Mouse (Mus musculus): ENCODE measurements around the gene Rusc1.

DNA sequence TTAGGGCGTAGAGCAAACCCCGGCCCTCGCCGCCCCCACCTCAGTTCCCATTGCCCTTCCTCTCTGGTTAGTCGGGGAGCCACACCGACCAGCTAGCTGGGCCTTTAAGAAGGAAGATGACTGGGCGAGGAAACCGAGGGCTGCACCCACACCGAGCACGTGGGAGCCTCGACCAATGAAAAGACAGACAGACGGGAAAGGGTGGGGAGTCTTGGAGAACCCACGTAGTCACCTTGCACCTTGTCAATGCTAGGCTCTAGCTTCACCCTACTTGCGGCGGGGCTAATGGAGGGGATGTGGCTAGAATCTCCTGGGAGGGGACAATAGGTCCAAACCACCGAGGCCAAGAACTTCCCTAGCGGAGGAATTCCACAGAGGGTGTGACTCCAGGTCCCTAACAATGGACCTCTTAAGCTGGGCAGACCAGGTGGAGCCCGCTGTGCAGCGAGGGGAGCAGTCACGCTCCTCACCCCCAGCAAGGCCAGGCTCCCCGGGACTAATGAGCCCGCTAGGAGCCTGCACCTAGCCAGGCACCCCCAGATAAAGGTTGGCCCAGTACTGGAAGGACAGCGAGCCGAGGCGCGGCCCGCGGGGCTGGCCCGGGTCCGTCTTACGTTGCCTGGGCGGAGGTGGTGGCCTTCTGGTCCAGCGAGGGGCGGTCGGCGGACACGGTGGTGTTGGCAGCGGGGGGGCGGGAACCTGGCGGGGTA lies 3.1 kb downstream of the Rusc1 start:
- TF ChIP-seq POLR2A (IDR thresholded peaks at IDR 0.05; ENCODE audit: control insufficient read depth in 1 of 2, insufficient read depth in 1 of 2, low read depth in 1 of 2, low read length in 2 of 2, poor library complexity in 1 of 2), result peak; percentile 64 to 87
- peak; percentile 89 for TF ChIP-seq TBP (IDR thresholded peaks at IDR 0.05; ENCODE audit: low read depth, low read length)
